In the genomic region with DNA sequence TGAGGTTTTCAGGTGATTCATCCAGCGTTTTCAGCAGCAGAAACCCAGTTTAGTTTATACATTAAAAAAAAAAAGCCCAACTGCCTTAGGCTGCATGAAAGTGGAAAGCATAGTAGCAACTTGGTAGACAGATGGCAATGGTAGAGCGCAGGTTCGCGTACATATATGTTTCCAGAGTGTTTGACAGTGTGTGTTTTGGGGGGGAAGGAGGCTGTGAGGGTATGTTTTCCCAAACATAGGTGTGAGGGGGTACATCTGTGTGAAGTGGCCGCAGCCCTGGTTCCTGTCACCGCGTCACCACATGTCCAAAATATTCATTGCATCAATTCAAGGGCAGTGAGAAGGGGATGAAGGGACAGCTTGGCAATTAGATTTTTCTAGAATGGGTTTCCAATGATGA, we compare ENCODE assay signal across 8 mouse cellular contexts. TPM values are rescaled to one million over a fixed set of nuclear protein-coding genes. Genes with fewer than 3 reads are reported as not detected.
DNase-seq lines count a peak whose midpoint lies in the region; ATAC-seq and TF ChIP-seq lines count a peak whose summit lies in the region.

No protein-coding gene starts in this region.

- peak; percentile 20 for DNase-seq in embryo, embryonic 11.5 days (ENCODE audit: low read depth, low spot score)
- DNase-seq in embryo, embryonic 10 days (ENCODE audit: low spot score): no peak
- peak; percentile 34 to 37 for DNase-seq in B cell, adult 2 months
- DNase-seq in neural tube, embryonic 10.5 days (ENCODE audit: extremely low spot score, low spot score): peak; percentile 54
- DNase-seq in layer of hippocampus, postnatal 36 days: no peak
- no peak for DNase-seq in gastrocnemius, postnatal 4 days (ENCODE audit: low spot score in 2 of 2)

- no peaks in the 10 kb centered on the region for H3K36me3 ChIP-seq in limb, embryonic 12.5 days

- peak overlapping the region; percentile 92 for H3K4me2 ChIP-seq in limb, embryonic 12.5 days

- H3K9me3 ChIP-seq in limb, embryonic 12.5 days: no peaks in the 10 kb centered on the region

- H3K27ac ChIP-seq in embryonic fibroblast, embryonic 13.5 days (ENCODE audit: insufficient read depth, low read length): peak overlapping the region; percentile 89
- peak overlapping the region; percentile 94 for H3K27ac ChIP-seq in limb, embryonic 12.5 days

- TF ChIP-seq CTCF in embryonic fibroblast, embryonic 13.5 days (IDR thresholded peaks at IDR 0.05; ENCODE audit: borderline replicate concordance, insufficient read depth, low read length): no peak

- TF ChIP-seq POLR2A in embryonic fibroblast, embryonic 13.5 days (IDR thresholded peaks at IDR 0.05; ENCODE audit: low read depth, low read length): 0 out of 2 replicates have a peak, but pooled peaks have one; percentile 1

- no peak for ATAC-seq in limb, embryonic 12.5 days (ENCODE audit: insufficient number of reproducible peaks, insufficient read depth, low FRiP score, low TSS enrichment, low read depth)

- H3K4me3 ChIP-seq in embryonic fibroblast, embryonic 13.5 days (ENCODE audit: insufficient read depth, low read length): peak overlapping the region; percentile 79
- H3K4me3 ChIP-seq in limb, embryonic 12.5 days (replicated peaks): peak overlapping the region; percentile 76

- no peaks in the 10 kb centered on the region for H3K27me3 ChIP-seq in limb, embryonic 12.5 days

- WGBS in limb, embryonic 12.5 days: under 1% methylated on average over 7 of the region's 7 CpGs

- H3K9ac ChIP-seq in limb, embryonic 12.5 days (replicated peaks): peak overlapping the region; percentile 75

- no peaks in the 10 kb centered on the region for H3K4me1 ChIP-seq in embryonic fibroblast, embryonic 13.5 days (ENCODE audit: control insufficient read depth, insufficient read depth, low read length)
- H3K4me1 ChIP-seq in limb, embryonic 12.5 days (replicated peaks): peaks cover 14% of the 10 kb centered on the region

RNA-seq across cellular contexts. Expression of gene Jade1, which starts 8.5 kb away (rescaled TPM):
- 37.0 and 56.8 TPM in 2 replicates for polyA plus RNA-seq in embryonic fibroblast, embryonic 13.5 days (2011; ENCODE audit: insufficient read length, low read depth, missing spikeins)
- polyA plus RNA-seq in limb, embryonic 12.5 days (2016; fragmentation: Nextera tagmentation; extraction: Ambion mirVana): 15.2 and 15.3 TPM in 2 replicates
- total RNA-seq in layer of hippocampus, postnatal 36 days (2021): 10 to 100 TPM; 26.5 to 29.1 TPM
- 10 to 100 TPM; 36.6 to 37.3 TPM for total RNA-seq in gastrocnemius, postnatal 4 days (2021)

Comparison
In these comparisons a context has a peak if more than half of its experiments do, and no peak if none do; other contexts are left out.
1. DNase-seq: peak in embryo, embryonic 11.5 days (single experiment), B cell, adult 2 months (2 of 2) and neural tube, embryonic 10.5 days (single experiment); none in embryo, embryonic 10 days (single experiment), layer of hippocampus, postnatal 36 days (0 of 2) and gastrocnemius, postnatal 4 days (0 of 2).